Mouse (Mus musculus): ENCODE measurements around the gene Micall1. TPM values are rescaled to one million over a fixed set of nuclear protein-coding genes. Genes with fewer than 3 reads are reported as not detected.

Micall1 gene
- polyA plus RNA-seq, 1 experiment, result 8.4 TPM

GRCm38 (mm10) chr15:79152709-79153108 is 44.0 kb downstream of the Micall1 start:
- Histone ChIP-seq H3K4me3 (replicated peaks) (no peak overlapping the region), H3K9me3 (no peaks in the 10 kb centered on the region), H3K27me3 (replicated peaks) (peaks cover 29% of the 10 kb centered on the region), H3K4me1 (peaks cover 7% of the 10 kb centered on the region; the same call in 1 of the 2 replicates), H3K36me3 (replicated peaks; ENCODE audit: low read length) (peaks cover 52% of the 10 kb centered on the region)
- TF ChIP-seq FLI1 (IDR thresholded peaks at IDR 0.05; ENCODE audit: low read length) (no peak), GATA1 (IDR thresholded peaks at IDR 0.05; ENCODE audit: borderline replicate concordance, low read length) (no peak)

GRCm38 (mm10) chr15:79155572-79155971 is 46.9 kb downstream of the Micall1 start:
- Histone ChIP-seq H3K4me1 (peaks cover 7% of the 10 kb centered on the region; the same call in 1 of the 2 replicates), H3K36me3 (replicated peaks; ENCODE audit: low read length) (peaks cover 28% of the 10 kb centered on the region), H3K9me3 (no peaks in the 10 kb centered on the region), H3K27me3 (replicated peaks) (peaks cover 57% of the 10 kb centered on the region), H3K4me3 (replicated peaks) (no peak overlapping the region)
- no peak for TF ChIP-seq FLI1 (IDR thresholded peaks at IDR 0.05; ENCODE audit: low read length)
- TF ChIP-seq GATA1 (IDR thresholded peaks at IDR 0.05; ENCODE audit: borderline replicate concordance, low read length), result no peak

- Histone ChIP-seq H3K4me1 (peaks cover 12% of the 10 kb centered on the region), H3K4me3 (replicated peaks) (no peak overlapping the region), H3K36me3 (replicated peaks; ENCODE audit: low read length) (no peaks in the 10 kb centered on the region), H3K9me3 (no peaks in the 10 kb centered on the region), H3K27me3 (replicated peaks) (peaks cover 98% of the 10 kb centered on the region)
- no peak for TF ChIP-seq FLI1 (IDR thresholded peaks at IDR 0.05; ENCODE audit: low read length)
- no peak for TF ChIP-seq GATA1 (IDR thresholded peaks at IDR 0.05; ENCODE audit: borderline replicate concordance, low read length)
Measured at GRCm38 (mm10) chr15:79162301-79162700, 53.6 kb downstream of the Micall1 start.

- Histone ChIP-seq H3K36me3 (replicated peaks; ENCODE audit: low read length) (no peaks in the 10 kb centered on the region), H3K9me3 (no peaks in the 10 kb centered on the region), H3K4me3 (replicated peaks) (no peak overlapping the region), H3K4me1 (peaks cover 12% of the 10 kb centered on the region), H3K27me3 (replicated peaks) (peaks cover 99% of the 10 kb centered on the region)
- TF ChIP-seq GATA1 (IDR thresholded peaks at IDR 0.05; ENCODE audit: borderline replicate concordance, low read length), result no peak
- no peak for TF ChIP-seq FLI1 (IDR thresholded peaks at IDR 0.05; ENCODE audit: low read length)
Measured at GRCm38 (mm10) chr15:79162822-79163221, 54.1 kb downstream of the Micall1 start.

- Histone ChIP-seq H3K36me3 (replicated peaks; ENCODE audit: low read length) (no peaks in the 10 kb centered on the region), H3K4me3 (replicated peaks) (no peak overlapping the region), H3K27me3 (replicated peaks) (peaks cover 99% of the 10 kb centered on the region), H3K4me1 (peaks cover 12% of the 10 kb centered on the region), H3K9me3 (no peaks in the 10 kb centered on the region)
- TF ChIP-seq GATA1 (IDR thresholded peaks at IDR 0.05; ENCODE audit: borderline replicate concordance, low read length), result no peak
- TF ChIP-seq FLI1 (IDR thresholded peaks at IDR 0.05; ENCODE audit: low read length), result no peak
Measured at GRCm38 (mm10) chr15:79164251-79164650, 55.6 kb downstream of the Micall1 start.

GRCm38 (mm10) chr15:79165140-79165539 is 56.4 kb downstream of the Micall1 start, which contains the start of gene Sox10:
Sox10 (minus strand) TSS chr15:79165240.
- Histone ChIP-seq H3K36me3 (replicated peaks; ENCODE audit: low read length) (no peaks in the 10 kb centered on the region), H3K4me1 (peaks cover 12% of the 10 kb centered on the region), H3K27me3 (replicated peaks) (peaks cover 97% of the 10 kb centered on the region), H3K4me3 (replicated peaks) (no peak within 1 kb of the TSS), H3K9me3 (no peaks in the 10 kb centered on the region)
- TF ChIP-seq FLI1 (IDR thresholded peaks at IDR 0.05; ENCODE audit: low read length), result no peak
- TF ChIP-seq GATA1 (IDR thresholded peaks at IDR 0.05; ENCODE audit: borderline replicate concordance, low read length), result no peak

- H3K27me3 ChIP-seq (replicated peaks), result peaks cover 92% of the 10 kb centered on the region
- no peak overlapping the region for H3K4me3 ChIP-seq (replicated peaks)
- peaks cover 14% of the 10 kb centered on the region for H3K4me1 ChIP-seq
Measured at GRCm38 (mm10) chr15:79166712-79167111, 58.0 kb downstream of the Micall1 start.

GRCm38 (mm10) chr15:79176905-79177304 is 68.2 kb downstream of the Micall1 start:
- H3K36me3 ChIP-seq (replicated peaks; ENCODE audit: low read length), result no peaks in the 10 kb centered on the region
- H3K4me1 ChIP-seq, result peaks cover 21% of the 10 kb centered on the region
- peaks cover 74% of the 10 kb centered on the region for H3K27me3 ChIP-seq (replicated peaks)
- H3K9me3 ChIP-seq, result no peaks in the 10 kb centered on the region
- H3K4me3 ChIP-seq (replicated peaks), result no peak overlapping the region
- TF ChIP-seq GATA1 (IDR thresholded peaks at IDR 0.05; ENCODE audit: borderline replicate concordance, low read length) (no peak), FLI1 (IDR thresholded peaks at IDR 0.05; ENCODE audit: low read length) (no peak)

More at GRCm38 (mm10) chr15:79166712-79167111, 58.0 kb downstream of the Micall1 start:
- no peaks in the 10 kb centered on the region for H3K36me3 ChIP-seq (replicated peaks; ENCODE audit: low read length)
- TF ChIP-seq FLI1 (IDR thresholded peaks at IDR 0.05; ENCODE audit: low read length) (no peak), GATA1 (IDR thresholded peaks at IDR 0.05; ENCODE audit: borderline replicate concordance, low read length) (no peak)
- H3K9me3 ChIP-seq, result no peaks in the 10 kb centered on the region

- TF ChIP-seq GATA1 (IDR thresholded peaks at IDR 0.05; ENCODE audit: borderline replicate concordance, low read length), result no peak
- no peak for TF ChIP-seq FLI1 (IDR thresholded peaks at IDR 0.05; ENCODE audit: low read length)
- Histone ChIP-seq H3K36me3 (replicated peaks; ENCODE audit: low read length) (no peaks in the 10 kb centered on the region), H3K27me3 (replicated peaks) (peaks cover 47% of the 10 kb centered on the region), H3K9me3 (0 out of 2 replicates have a peak, but pooled peaks cover 3% of the 10 kb centered on the region), H3K4me1 (no peaks in the 10 kb centered on the region), H3K4me3 (replicated peaks) (no peak overlapping the region)
Measured at GRCm38 (mm10) chr15:79185213-79185612, 76.5 kb downstream of the Micall1 start.

Other genes starting within 250 kb of the Micall1 start
- 198 and 388 TPM in 2 replicates for gene Gga1, start 231.7 kb upstream of the Micall1 start, polyA plus RNA-seq (2012; ENCODE audit: insufficient read depth, low replicate concordance)
- 2.9 and 8.0 TPM in 2 replicates for gene Gm49510, start 209.2 kb upstream of the Micall1 start, polyA plus RNA-seq (2012; ENCODE audit: insufficient read depth, low replicate concordance)
- gene Sh3bp1, start 209.1 kb upstream of the Micall1 start, polyA plus RNA-seq (2012; ENCODE audit: insufficient read depth, low replicate concordance), result 1,441 and 3,817 TPM in 2 replicates
- gene Pdxp, start 195.0 kb upstream of the Micall1 start, polyA plus RNA-seq (2012; ENCODE audit: insufficient read depth, low replicate concordance), result 8.6 and 29.8 TPM in 2 replicates
- 75.3 and 689 TPM in 2 replicates for gene Lgals1, start 182.2 kb upstream of the Micall1 start, polyA plus RNA-seq (2012; ENCODE audit: insufficient read depth, low replicate concordance)
- gene Nol12, start 174.0 kb upstream of the Micall1 start, polyA plus RNA-seq (2012; ENCODE audit: insufficient read depth, low replicate concordance), result 16.3 and 19.1 TPM in 2 replicates
- gene Triobp, start 161.2 kb upstream of the Micall1 start, polyA plus RNA-seq (2012; ENCODE audit: insufficient read depth, low replicate concordance), result 97.8 and 237 TPM in 2 replicates
- 211 and 406 TPM in 2 replicates for gene H1f0, start 80.4 kb upstream of the Micall1 start, polyA plus RNA-seq (2012; ENCODE audit: insufficient read depth, low replicate concordance)
- 10.8 and 18.1 TPM in 2 replicates for gene Galr3, start 67.0 kb upstream of the Micall1 start, polyA plus RNA-seq (2012; ENCODE audit: insufficient read depth, low replicate concordance)
- 32.5 and 90.9 TPM in 2 replicates for gene Ankrd54, start 46.0 kb upstream of the Micall1 start, polyA plus RNA-seq (2012; ENCODE audit: insufficient read depth, low replicate concordance)
- gene Eif3l, start 33.7 kb upstream of the Micall1 start, polyA plus RNA-seq (2012; ENCODE audit: insufficient read depth, low replicate concordance), result 9.1 and 10.8 TPM in 2 replicates
- 56.4 and 173 TPM in 2 replicates for gene Polr2f, start 32.1 kb downstream of the Micall1 start, polyA plus RNA-seq (2012; ENCODE audit: insufficient read depth, low replicate concordance)
- gene 1700088E04Rik, start 32.4 kb downstream of the Micall1 start, polyA plus RNA-seq (2012; ENCODE audit: insufficient read depth, low replicate concordance), result 4.1 TPM in 1 of 2 replicates, not detected in the other
- not detected in 2 replicates for gene Sox10, start 56.3 kb downstream of the Micall1 start, polyA plus RNA-seq (2012; ENCODE audit: insufficient read depth, low replicate concordance)
- gene Pick1, start 120.3 kb downstream of the Micall1 start, polyA plus RNA-seq (2012; ENCODE audit: insufficient read depth, low replicate concordance), result 9.5 and 16.0 TPM in 2 replicates
- not detected in 2 replicates for gene Gm49486, start 120.5 kb downstream of the Micall1 start, polyA plus RNA-seq (2012; ENCODE audit: insufficient read depth, low replicate concordance)
- gene Slc16a8, start 145.9 kb downstream of the Micall1 start, polyA plus RNA-seq (2012; ENCODE audit: insufficient read depth, low replicate concordance), result not detected in 2 replicates
- 1.9 TPM in 1 of 2 replicates, not detected in the other for gene Baiap2l2, start 176.6 kb downstream of the Micall1 start, polyA plus RNA-seq (2012; ENCODE audit: insufficient read depth, low replicate concordance)
- gene Pla2g6, start 219.5 kb downstream of the Micall1 start, polyA plus RNA-seq (2012; ENCODE audit: insufficient read depth, low replicate concordance), result 26.0 and 37.7 TPM in 2 replicates
- gene Maff, start 237.7 kb downstream of the Micall1 start, polyA plus RNA-seq (2012; ENCODE audit: insufficient read depth, low replicate concordance), result 3.8 and 6.4 TPM in 2 replicates